Mouse (Mus musculus) erythroblast, embryonic 14.5 days (primary cell): ENCODE measurements at regions not wholly inside any gene's neighbourhood (a gene's known extent, or its start where the extent isn't known, plus 50 kb on each side); places are given as distances from the start of the nearest gene placed in this dataset.

Source experiments
- GATA1 ChIP-seq: IDR thresholded peaks from 2 replicates; pipeline ENCODE4 v1.6.1; 2012; ENCODE audit warnings: low read length, inconsistent platforms, mixed read lengths
- TAL1 ChIP-seq: IDR thresholded peaks from 3 replicates; pipeline ENCODE4 v1.6.1; 2012; ENCODE audit warnings: low read length, inconsistent platforms, mixed read lengths

- no peak for TF ChIP-seq GATA1
- TF ChIP-seq TAL1, result no peak
These were observed 139.6 kb upstream of the D7Ertd443e start for GRCm38 (mm10) chr7:134525041-134525440.
